Comparison of ENCODE assay signal across 8 mouse cellular contexts in genomic region chr4:133753375-133754190, GRCm38 (mm10). TPM values are rescaled to one million over a fixed set of nuclear protein-coding genes. Genes with fewer than 3 reads are reported as not detected.
DNase-seq lines count a peak whose midpoint lies in the region; ATAC-seq and TF ChIP-seq lines count a peak whose summit lies in the region.

No protein-coding gene starts in this region.

- no peaks in the 10 kb centered on the region for H3K27me3 ChIP-seq in E14TG2a.4 (ENCODE audit: insufficient read depth, low read length)
- no peaks in the 10 kb centered on the region for H3K27me3 ChIP-seq in forebrain, embryonic 13.5 days
- no peaks in the 10 kb centered on the region for H3K27me3 ChIP-seq in lung, postnatal 0 days (replicated peaks; ENCODE audit: insufficient read depth, low read length)

- peak overlapping the region; percentile 100 for H3K9ac ChIP-seq in forebrain, embryonic 13.5 days
- peak overlapping the region; percentile 98 for H3K9ac ChIP-seq in lung, postnatal 0 days (replicated peaks; ENCODE audit: low read depth)

- peaks cover 27% of the 10 kb centered on the region for H3K36me3 ChIP-seq in E14TG2a.4 (ENCODE audit: insufficient read depth, low read length)
- peaks cover 8% of the 10 kb centered on the region for H3K36me3 ChIP-seq in forebrain, embryonic 13.5 days (ENCODE audit: poor library complexity, severe bottlenecking)
- H3K36me3 ChIP-seq in lung, postnatal 0 days (ENCODE audit: insufficient read depth, low read length) = no peaks in the 10 kb centered on the region

- DNase-seq in brain, embryonic 14.5 days (ENCODE audit: low read depth) = peak; percentile 94
- peak; percentile 68 for DNase-seq in heart, postnatal 25 days (ENCODE audit: low spot score)
- DNase-seq in layer of hippocampus, adult 8-10 months (ENCODE audit: low spot score in 2 of 2) = peak; percentile 41 to 50
- peak; percentile 89 for DNase-seq in lung, postnatal 0 days (ENCODE audit: low spot score)
- DNase-seq in right cerebral cortex, postnatal 10 days (ENCODE audit: low spot score in 2 of 2) = peak; percentile 80 to 81
- peak; percentile 33 for DNase-seq in urinary bladder, postnatal 10 days (ENCODE audit: low spot score)

- ATAC-seq in forebrain, embryonic 13.5 days = peak; percentile 41
- peak; percentile 45 for ATAC-seq in lung, postnatal 0 days

- intact Hi-C loops in heart, postnatal 25 days (cut with DNase I) = no loop called here

- 0% methylated on average over 7 of the region's 99 CpGs for WGBS in forebrain, embryonic 13.5 days
- WGBS in lung, postnatal 0 days = 0% methylated on average over 4 of the region's 99 CpGs

- TF ChIP-seq CTCF in E14TG2a.4 (conservative IDR thresholded peaks at IDR 0.05; ENCODE audit: low read length) = no peak
- TF ChIP-seq CTCF in brain, embryonic 14.5 days (IDR thresholded peaks at IDR 0.05; ENCODE audit: borderline replicate concordance, extremely low read depth, insufficient read depth, insufficient read length) = no peak
- TF ChIP-seq CTCF in lung, postnatal 0 days (IDR thresholded peaks at IDR 0.05) = no peak

- H3K4me3 ChIP-seq in E14TG2a.4 (replicated peaks; ENCODE audit: low read length) = peak overlapping the region; percentile 94
- peak overlapping the region; percentile 100 for H3K4me3 ChIP-seq in forebrain, embryonic 13.5 days
- H3K4me3 ChIP-seq in lung, postnatal 0 days (ENCODE audit: low read depth, low read length) = peak overlapping the region; percentile 100

- TF ChIP-seq EP300 in lung, postnatal 0 days (IDR thresholded peaks at IDR 0.05) = no peak

- H3K9me3 ChIP-seq in E14TG2a.4 (ENCODE audit: low read length) = no peaks in the 10 kb centered on the region
- no peaks in the 10 kb centered on the region for H3K9me3 ChIP-seq in forebrain, embryonic 13.5 days (replicated peaks)
- no peaks in the 10 kb centered on the region for H3K9me3 ChIP-seq in lung, postnatal 0 days (ENCODE audit: low read length)

- peak; percentile 60 for TF ChIP-seq POLR2A in brain, embryonic 14.5 days (IDR thresholded peaks at IDR 0.05; ENCODE audit: borderline replicate concordance, extremely low read depth, insufficient read depth, insufficient read length, poor library complexity, severe bottlenecking)

- H3K4me1 ChIP-seq in E14TG2a.4 (replicated peaks; ENCODE audit: low read depth, low read length) = peaks cover 48% of the 10 kb centered on the region
- H3K4me1 ChIP-seq in forebrain, embryonic 13.5 days = peaks cover 56% of the 10 kb centered on the region
- H3K4me1 ChIP-seq in lung, postnatal 0 days (ENCODE audit: insufficient read depth, low read depth, low read length) = peaks cover 26% of the 10 kb centered on the region

- peak overlapping the region; percentile 100 for H3K27ac ChIP-seq in forebrain, embryonic 13.5 days
- peak overlapping the region; percentile 99 for H3K27ac ChIP-seq in lung, postnatal 0 days (ENCODE audit: low read length)

- H3K4me2 ChIP-seq in forebrain, embryonic 13.5 days = peak overlapping the region; percentile 98
- peak overlapping the region; percentile 91 for H3K4me2 ChIP-seq in lung, postnatal 0 days (replicated peaks; ENCODE audit: low read depth, low read length)

RNA-seq across cellular contexts. Expression of gene Arid1a, which starts 3.0 kb away (rescaled TPM):
- 75.4 and 121 TPM in 2 replicates for polyA plus RNA-seq in brain, embryonic 14.5 days (2012; rRNA removed)
- polyA plus RNA-seq in forebrain, embryonic 13.5 days (2015; fragmentation: Nextera tagmentation; extraction: Ambion mirVana) = 44.7 and 48.9 TPM in 2 replicates
- total RNA-seq in heart, postnatal 25 days (2021) = 10 to 100 TPM; 35.4 to 42.2 TPM
- 10 to 100 TPM; 81.3 to 88.3 (median 83.1) TPM for total RNA-seq in layer of hippocampus, adult 8-10 months (2022)
- 13.7 and 18.6 TPM in 2 replicates for polyA plus RNA-seq in lung, postnatal 0 days (2015; fragmentation: Nextera tagmentation; extraction: Ambion mirVana)

Comparison
In these comparisons a context has a peak if more than half of its experiments do, and no peak if none do; other contexts are left out.
1. Peak in every context shown above with its lines: DNase-seq, ATAC-seq, H3K4me3 ChIP-seq and H3K27ac ChIP-seq.
2. DNase-seq: peak in every context shown above with its lines; median percentile 94 in brain, embryonic 14.5 days; 89 in lung, postnatal 0 days; 80 in right cerebral cortex, postnatal 10 days; 68 in heart, postnatal 25 days; 46 in layer of hippocampus, adult 8-10 months; 33 in urinary bladder, postnatal 10 days.